Mouse (Mus musculus) right cerebral cortex, postnatal 10 days (tissue): ENCODE measurements around the gene Pld5.

Experiments used
- DNase-seq, 2 experiments: peaks; one replicate each; pipeline ENCODE4 v3.0.0; 2021; ENCODE audit warnings: low spot score in 2 of 2

The Pld5 gene

DNA sequence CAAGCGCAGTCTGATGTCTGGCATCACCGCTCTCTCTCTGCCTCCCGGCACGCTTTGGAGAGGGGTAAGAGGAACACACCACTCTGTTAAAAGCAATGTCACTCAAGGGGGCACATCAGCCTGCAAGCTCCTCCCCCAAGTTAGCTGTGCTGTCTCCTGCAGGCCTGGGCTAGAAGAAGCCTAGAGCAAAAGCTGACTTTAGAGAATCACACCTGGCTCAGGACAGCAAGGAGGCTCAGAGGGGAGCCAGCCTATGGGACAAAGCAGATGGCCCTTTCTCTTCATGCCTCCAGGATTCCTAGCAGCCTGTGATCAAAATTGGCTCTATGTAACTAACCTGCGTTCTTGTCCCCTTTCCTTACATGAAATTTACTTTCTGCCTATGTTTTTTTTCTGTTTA, 107.3 kb downstream of the Pld5 start:
- no peak for DNase-seq

DNA sequence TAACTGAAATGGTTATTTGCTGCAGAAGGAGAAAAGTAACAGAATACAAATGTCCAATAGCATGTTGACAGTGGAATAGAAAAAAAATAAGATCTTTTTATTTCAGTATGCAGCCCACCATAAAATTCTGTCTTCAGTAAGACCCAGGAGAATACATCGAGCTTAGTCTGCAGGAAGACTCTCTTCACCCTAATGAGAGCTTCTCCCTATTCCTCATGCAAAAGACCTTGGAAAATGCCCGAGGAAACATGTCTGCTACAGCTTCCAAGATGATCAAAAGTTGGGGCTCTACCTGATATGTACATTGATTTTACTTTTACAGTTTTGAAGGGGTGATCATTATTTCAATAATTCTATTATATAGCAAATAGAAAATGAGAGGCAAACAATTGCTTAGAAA, 108.0 kb downstream of the Pld5 start:
- DNase-seq: no peak

DNA sequence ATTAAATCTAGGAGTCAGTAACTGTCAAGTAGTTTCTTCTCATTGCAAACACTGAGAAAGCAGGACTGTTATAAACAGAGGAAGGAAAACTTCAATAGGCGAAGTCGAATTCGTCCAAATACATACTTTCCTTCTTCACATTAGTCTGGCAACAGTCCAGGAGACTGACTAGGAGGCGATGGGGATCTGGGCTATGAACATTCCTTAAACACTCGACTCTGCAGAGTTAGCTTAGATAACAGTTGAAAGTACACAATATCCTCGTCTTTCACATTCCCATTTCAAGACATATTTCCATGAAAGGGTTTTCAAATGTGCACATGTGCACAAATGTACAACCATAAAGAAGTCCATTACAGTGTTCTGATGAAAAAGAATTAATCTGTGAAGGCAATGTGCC, 129.8 kb downstream of the Pld5 start:
- DNase-seq: no peak

- no peak for DNase-seq
Observed at GRCm38 (mm10) chr1:176134379-176134778, 140.7 kb downstream of the Pld5 start.

GRCm38 (mm10) chr1:176125771-176126170, 149.3 kb downstream of the Pld5 start:
- no peak for DNase-seq

DNA sequence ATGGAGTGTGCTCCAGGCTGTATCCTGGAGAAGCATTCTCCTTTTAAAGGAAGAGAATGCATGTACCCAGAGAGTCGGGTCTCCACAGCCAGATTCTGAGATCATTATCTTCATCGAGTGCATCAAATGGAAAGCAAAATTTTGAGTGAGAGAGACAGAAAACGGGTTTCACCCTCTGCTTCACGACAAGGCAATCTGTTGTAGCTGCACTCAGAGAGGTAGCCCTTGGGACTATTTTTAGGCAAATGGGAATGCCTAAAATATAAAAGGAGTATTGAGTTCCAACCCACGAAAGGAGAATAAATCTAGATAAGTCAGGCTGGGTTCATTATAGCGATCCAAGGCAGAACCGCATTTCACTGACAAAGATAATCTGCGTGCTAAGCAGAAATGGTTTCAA, 150.7 kb downstream of the Pld5 start:
- DNase-seq: no peak

DNA sequence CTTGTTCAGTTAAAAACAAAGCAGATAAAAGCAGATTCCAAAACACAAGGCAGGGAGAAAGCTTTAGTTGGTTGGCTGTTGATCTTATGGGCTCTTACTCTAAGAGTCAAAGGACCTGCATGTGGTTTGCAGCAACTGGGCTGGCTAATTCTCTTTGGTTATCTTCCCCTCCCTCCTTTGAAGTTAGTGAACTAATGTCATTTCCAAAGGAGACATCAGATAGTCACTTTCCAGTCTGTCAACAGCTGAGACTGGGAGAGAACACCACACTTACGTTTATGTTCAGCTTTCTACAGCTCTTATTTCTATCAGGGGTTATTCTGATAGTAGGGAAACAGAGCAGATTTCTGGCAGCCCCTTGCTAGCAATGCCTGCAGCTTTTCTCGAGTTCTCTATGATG, 151.3 kb downstream of the Pld5 start:
- DNase-seq: no peak

DNA sequence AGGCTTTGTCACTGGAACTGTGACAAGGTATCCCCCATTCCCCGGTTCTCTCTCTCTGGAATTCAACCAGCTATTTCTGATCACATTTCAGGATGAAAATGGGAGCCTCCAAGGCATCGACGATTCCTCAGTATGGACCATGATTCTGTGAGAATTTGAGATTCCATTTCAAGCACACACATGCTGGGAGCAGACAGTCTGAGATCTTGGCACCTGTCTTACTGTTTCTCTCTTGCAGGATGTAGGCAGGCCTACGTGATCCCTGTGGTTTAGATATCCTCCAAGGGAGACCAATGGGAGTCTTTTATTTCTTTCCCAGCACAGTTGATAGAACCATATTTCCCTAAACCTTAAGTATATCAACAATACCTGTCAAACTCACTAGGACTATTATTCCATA, 159.5 kb downstream of the Pld5 start:
- DNase-seq: no peak

DNA sequence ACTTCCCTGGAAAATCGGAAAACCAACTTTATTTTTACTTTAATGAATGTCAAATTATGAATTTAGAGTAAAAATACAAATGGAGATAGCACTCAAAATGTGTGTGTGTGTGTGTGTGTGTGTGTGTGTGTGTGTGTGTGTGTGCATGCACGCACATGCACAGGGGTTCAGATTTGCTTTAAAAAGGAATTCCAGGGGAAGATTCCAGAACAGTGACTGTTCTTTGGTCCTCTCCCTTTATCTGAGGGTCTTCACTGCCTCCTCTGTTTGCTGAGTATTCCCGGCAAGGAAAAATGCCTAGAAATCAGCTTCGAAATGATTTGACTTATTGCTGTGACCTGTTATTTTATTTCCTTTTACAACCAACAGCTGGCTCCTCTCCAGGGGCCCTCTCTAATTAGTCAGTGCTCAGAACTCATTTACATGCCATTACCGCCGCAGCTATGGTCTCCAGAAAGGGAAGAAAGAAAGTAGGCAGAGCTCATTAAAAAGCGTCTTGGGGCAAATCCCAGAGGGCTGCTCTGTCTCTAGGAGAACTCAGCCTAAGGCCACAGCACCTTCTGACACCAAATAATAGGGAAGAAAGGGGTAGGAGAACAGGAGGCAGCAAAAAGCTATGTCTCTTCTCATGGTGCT, 176.3 kb downstream of the Pld5 start:
- DNase-seq: peak; percentile 71 to 75

- DNase-seq: no peak
Observed at GRCm38 (mm10) chr1:176092119-176092518, 183.0 kb downstream of the Pld5 start.

DNA sequence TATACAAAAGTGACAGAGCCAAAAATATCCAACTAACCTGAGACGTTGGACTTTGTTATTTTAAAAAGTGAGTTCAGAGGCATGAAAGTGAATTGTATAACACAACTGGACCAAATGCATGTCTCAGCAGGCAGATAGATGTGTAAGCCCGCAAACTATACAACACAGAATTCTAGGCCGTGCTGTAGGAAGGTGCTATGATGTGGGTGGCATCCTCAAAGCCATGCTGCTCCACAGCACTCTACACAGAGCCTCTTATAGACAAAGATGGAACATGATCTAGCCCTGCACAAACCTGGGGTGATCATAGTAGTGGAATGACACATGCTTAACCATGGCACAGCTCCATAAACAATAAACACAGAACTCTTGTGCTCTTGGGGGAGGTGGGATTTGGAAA, 185.7 kb downstream of the Pld5 start:
- DNase-seq: no peak

DNA sequence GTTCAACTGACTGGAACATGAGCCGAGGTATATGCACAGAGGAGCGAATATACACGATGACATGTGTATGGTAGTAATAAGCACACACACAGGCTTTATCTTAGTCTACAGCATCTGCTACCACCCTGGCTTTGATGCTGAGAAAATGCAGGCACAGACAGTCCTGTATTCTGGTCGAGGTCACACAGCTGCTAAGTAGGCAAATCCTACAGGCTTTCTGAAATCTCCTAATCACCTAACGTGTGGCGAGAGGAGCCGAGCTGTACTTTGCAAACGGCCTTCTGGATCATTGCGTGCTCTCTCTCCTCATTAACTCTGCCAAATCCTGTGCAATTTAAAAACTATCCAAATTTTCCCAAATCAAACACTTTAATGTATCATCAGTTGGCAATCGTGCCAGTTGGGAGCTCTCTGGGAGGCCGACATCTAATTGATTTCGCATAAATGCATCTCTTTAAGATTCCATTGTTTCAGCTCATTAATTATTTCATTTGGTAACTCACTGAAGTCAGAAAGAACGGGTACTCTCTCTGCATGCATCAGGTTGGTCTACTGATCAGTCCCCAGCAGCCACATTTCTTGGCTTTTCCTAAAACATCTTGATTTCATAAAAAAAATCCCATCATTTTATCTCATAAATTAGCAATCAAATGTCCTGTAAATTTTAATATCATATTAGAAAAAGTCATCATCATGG, 189.0 kb downstream of the Pld5 start:
- no peak for DNase-seq

- no peak for DNase-seq
Observed at GRCm38 (mm10) chr1:176082306-176082705, 192.8 kb downstream of the Pld5 start.

- no peak for DNase-seq
Observed at GRCm38 (mm10) chr1:176080969-176081368, 194.1 kb downstream of the Pld5 start.

DNA sequence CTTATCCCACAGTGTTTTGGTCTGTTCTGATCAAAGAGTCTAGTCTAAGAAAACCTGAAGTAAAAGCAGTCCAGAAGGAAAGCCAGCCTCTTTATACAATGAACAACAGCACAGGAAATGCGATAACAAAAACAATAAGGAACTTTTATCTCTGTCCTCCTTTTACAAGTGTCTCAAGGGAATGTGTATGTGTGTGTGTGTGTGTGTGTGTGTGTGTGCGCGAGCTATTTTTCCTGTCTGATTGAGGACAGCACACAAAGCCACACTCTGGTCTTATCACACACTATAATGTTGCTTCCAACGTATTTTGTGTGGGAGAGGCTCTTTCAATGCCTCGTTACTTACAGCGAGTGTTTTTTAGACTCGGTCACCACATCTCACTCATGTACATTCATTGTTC, 196.7 kb downstream of the Pld5 start:
- DNase-seq: no peak

DNA sequence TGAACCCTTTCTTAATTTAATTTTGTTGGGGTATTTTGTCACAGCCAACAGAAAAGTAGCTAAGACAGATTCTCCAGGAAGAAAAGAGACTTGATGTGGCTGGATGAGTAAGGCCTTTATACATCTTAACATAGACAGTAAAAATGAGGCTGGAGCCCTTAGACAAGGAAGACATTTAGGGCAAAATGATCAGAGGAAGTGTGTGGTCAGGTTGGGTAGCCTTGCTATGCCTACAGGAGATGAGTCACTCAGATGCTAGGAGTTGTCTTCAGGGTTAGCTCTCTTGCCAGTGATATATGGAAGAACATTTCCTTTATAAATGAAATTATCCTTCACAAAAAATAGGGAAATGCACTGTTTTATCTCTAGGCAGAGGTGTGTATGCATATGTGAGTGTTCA, 198.3 kb downstream of the Pld5 start:
- DNase-seq: no peak

- no peak for DNase-seq
Observed at GRCm38 (mm10) chr1:176075810-176076209, 199.3 kb downstream of the Pld5 start.

- peak; percentile 40 to 67 for DNase-seq
Observed at GRCm38 (mm10) chr1:176075409-176075808, 199.7 kb downstream of the Pld5 start.

DNA sequence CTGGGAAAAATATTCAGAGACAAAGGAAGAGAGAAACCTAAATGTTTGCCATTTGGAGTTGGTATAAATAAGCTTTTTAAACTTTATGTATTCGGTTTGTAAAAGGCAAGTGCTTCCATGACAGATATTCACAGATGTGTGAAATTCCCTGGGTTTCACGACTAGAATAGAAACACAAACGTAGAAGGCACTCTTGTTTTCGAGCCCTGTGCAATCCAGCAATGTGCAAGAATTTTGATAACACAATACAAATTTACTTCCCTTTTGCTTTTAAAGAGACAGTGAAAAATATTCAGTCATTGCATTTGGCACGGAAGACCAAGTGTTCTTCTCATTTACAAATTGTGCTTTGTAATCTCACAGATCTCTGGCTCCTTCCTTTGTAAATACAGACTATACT, 200.6 kb downstream of the Pld5 start:
- DNase-seq: no peak

DNA sequence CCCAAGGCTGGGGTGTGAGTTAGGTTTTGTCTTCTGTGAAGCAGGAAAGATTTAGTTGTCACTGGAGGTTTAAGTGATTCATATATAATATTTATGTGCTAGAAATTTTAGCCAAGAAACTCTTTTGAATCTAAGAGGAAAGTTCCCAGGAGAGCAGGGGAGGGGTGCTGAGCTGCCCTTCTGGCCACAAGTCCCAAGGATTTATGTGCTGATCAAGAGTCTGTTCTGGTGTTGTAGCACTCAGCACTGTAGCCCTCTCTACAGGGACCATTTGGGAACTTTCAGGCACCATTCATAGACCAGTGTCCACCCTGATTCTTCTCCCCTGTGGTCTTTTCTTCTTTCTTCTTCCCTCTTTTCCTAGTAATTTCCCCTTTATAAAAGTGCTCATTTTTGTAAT, 209.8 kb downstream of the Pld5 start:
- no peak for DNase-seq

GRCm38 (mm10) chr1:176064471-176064870, 210.6 kb downstream of the Pld5 start:
- DNase-seq: no peak

DNA sequence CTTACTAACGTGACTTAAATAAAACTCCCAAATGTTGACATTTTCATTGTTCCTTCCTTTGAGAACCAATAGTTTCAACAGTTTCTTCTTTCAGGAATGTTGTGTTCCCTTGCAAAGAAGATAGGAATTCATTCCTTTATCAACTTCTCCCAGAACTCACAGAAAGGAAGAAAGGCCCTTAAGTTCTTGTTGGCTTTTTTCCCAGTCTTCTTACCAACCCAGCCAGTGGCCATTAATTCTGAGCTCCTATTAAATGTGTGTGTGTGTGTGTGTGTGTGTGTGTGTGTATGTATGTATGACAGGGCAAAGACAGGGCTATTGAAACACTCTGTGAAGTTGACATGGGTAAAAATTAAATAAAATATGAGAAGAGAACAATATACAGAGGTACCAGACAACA, 221.5 kb downstream of the Pld5 start:
- no peak for DNase-seq

- DNase-seq: no peak
Observed at GRCm38 (mm10) chr1:176046995-176047394, 228.1 kb downstream of the Pld5 start.

DNA sequence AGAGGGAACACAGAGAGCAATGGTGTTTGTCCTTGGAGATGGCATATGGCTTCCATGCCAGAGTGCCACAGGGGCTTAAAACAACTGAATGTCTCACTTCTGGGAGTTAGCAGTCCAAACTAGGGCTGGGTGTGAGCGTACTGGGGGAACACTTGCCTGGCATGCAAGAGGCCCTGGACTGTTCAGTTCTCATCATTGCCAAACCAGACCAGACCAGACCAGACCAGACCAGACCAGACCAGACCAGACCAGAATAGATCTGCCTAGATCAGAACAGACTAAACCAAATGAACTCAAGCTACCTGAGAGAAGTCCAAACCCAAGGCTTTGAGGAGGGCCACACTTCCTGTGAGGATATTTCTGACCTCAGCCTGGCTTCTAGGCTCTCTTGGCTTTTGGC, 228.7 kb downstream of the Pld5 start:
- DNase-seq: no peak
